Mouse (Mus musculus): ENCODE measurements around the gene Gpr65. TPM values are rescaled to one million over a fixed set of nuclear protein-coding genes. Genes with fewer than 3 reads are reported as not detected.

Gpr65 gene
- polyA plus RNA-seq, 1 experiment from 2014 or later, result 0.72 TPM

- under 1% methylated on average over 8 of the region's 8 CpGs for WGBS
- Histone ChIP-seq H3K9ac (peak overlapping the region; percentile 93), H3K4me3 (peak overlapping the region; percentile 86), H3K27ac (ENCODE audit: poor library complexity, severe bottlenecking) (peak overlapping the region; percentile 97), H3K27me3 (replicated peaks) (no peaks in the 10 kb centered on the region), H3K4me2 (peak overlapping the region; percentile 81), H3K36me3 (no peaks in the 10 kb centered on the region; the same call in 1 of the 2 replicates), H3K9me3 (replicated peaks) (no peaks in the 10 kb centered on the region), H3K4me1 (replicated peaks) (peaks cover 8% of the 10 kb centered on the region; the same call in 1 of the 2 replicates)
- no peak for ATAC-seq (ENCODE audit: insufficient number of reproducible peaks, low FRiP score)
These were observed 10.0 kb upstream of the Gpr65 start for GRCm38 (mm10) chr12:98258371-98258844.

- peak; percentile 91 for ATAC-seq (ENCODE audit: insufficient number of reproducible peaks, low FRiP score)
- Histone ChIP-seq H3K4me1 (replicated peaks) (peaks cover 9% of the 10 kb centered on the region), H3K27me3 (replicated peaks) (no peaks in the 10 kb centered on the region), H3K4me3 (peak within 1 kb of the TSS; percentile 86), H3K4me2 (peak within 1 kb of the TSS; percentile 81), H3K9me3 (replicated peaks) (no peaks in the 10 kb centered on the region), H3K36me3 (no peaks in the 10 kb centered on the region), H3K9ac (peak within 1 kb of the TSS; percentile 93), H3K27ac (ENCODE audit: poor library complexity, severe bottlenecking) (peak within 1 kb of the TSS; percentile 97)
- WGBS, result under 1% methylated on average over 73 of the region's 76 CpGs
These were observed 9.5 kb upstream of the Gpr65 start, which contains the start of gene Galc for GRCm38 (mm10) chr12:98258845-98259517. TSS of gene Galc (minus strand) at chr12:98259459.

- peak overlapping the region; percentile 97 for H3K27ac ChIP-seq (ENCODE audit: poor library complexity, severe bottlenecking)
These were observed 8.9 kb upstream of the Gpr65 start for GRCm38 (mm10) chr12:98259518-98259852.

GRCm38 (mm10) chr12:98265697-98266096 lies 2.7 kb upstream of the Gpr65 start:
- ATAC-seq (ENCODE audit: insufficient number of reproducible peaks, low FRiP score), result no peak
- Histone ChIP-seq H3K4me1 (replicated peaks) (peaks cover 6% of the 10 kb centered on the region), H3K4me3 (no peak overlapping the region), H3K27me3 (replicated peaks) (no peaks in the 10 kb centered on the region), H3K4me2 (no peak overlapping the region), H3K27ac (ENCODE audit: poor library complexity, severe bottlenecking) (no peak overlapping the region), H3K9me3 (replicated peaks) (no peaks in the 10 kb centered on the region), H3K36me3 (no peaks in the 10 kb centered on the region), H3K9ac (no peak overlapping the region)
- 84% methylated on average over 9 of the region's 9 CpGs for WGBS

More at GRCm38 (mm10) chr12:98259518-98259852, 8.9 kb upstream of the Gpr65 start:
- Histone ChIP-seq H3K9ac (peak overlapping the region; percentile 93), H3K4me1 (replicated peaks) (peaks cover 14% of the 10 kb centered on the region), H3K9me3 (replicated peaks) (no peaks in the 10 kb centered on the region), H3K4me2 (peak overlapping the region; percentile 81), H3K4me3 (peak overlapping the region; percentile 86), H3K36me3 (no peaks in the 10 kb centered on the region), H3K27me3 (replicated peaks) (no peaks in the 10 kb centered on the region)
- ATAC-seq (ENCODE audit: insufficient number of reproducible peaks, low FRiP score), result no peak
- WGBS, result 1% methylated on average over 12 of the region's 12 CpGs

- Histone ChIP-seq H3K9me3 (replicated peaks) (no peaks in the 10 kb centered on the region), H3K4me3 (no peak overlapping the region), H3K27ac (ENCODE audit: poor library complexity, severe bottlenecking) (no peak overlapping the region), H3K9ac (no peak overlapping the region), H3K4me2 (peak overlapping the region; percentile 43; the same call in 1 of the 2 replicates), H3K4me1 (replicated peaks) (no peaks in the 10 kb centered on the region), H3K27me3 (replicated peaks) (no peaks in the 10 kb centered on the region), H3K36me3 (no peaks in the 10 kb centered on the region)
- ATAC-seq (ENCODE audit: insufficient number of reproducible peaks, low FRiP score), result no peak
- 57% methylated on average over 17 of the region's 17 CpGs for WGBS
These were observed 1.6 kb downstream of the Gpr65 start for GRCm38 (mm10) chr12:98269791-98270745.

GRCm38 (mm10) chr12:98270810-98271566 lies 2.6 kb downstream of the Gpr65 start:
- Histone ChIP-seq H3K27me3 (replicated peaks) (no peaks in the 10 kb centered on the region), H3K9me3 (replicated peaks) (no peaks in the 10 kb centered on the region), H3K36me3 (no peaks in the 10 kb centered on the region), H3K27ac (ENCODE audit: poor library complexity, severe bottlenecking) (no peak overlapping the region), H3K4me3 (no peak overlapping the region), H3K4me1 (replicated peaks) (no peaks in the 10 kb centered on the region), H3K4me2 (no peak overlapping the region), H3K9ac (no peak overlapping the region)
- ATAC-seq (ENCODE audit: insufficient number of reproducible peaks, low FRiP score), result no peak
- 64% methylated on average over 12 of the region's 12 CpGs for WGBS

GRCm38 (mm10) chr12:98272433-98272832 lies 4.0 kb downstream of the Gpr65 start:
- H3K4me2 ChIP-seq, result no peak overlapping the region
- WGBS, result 43% methylated on average over 7 of the region's 7 CpGs
- ATAC-seq (ENCODE audit: insufficient number of reproducible peaks, low FRiP score), result no peak

GRCm38 (mm10) chr12:98280530-98280929 lies 12.1 kb downstream of the Gpr65 start:
- WGBS, result 26% methylated on average over 5 of the region's 5 CpGs
- H3K27me3 ChIP-seq (replicated peaks), result no peaks in the 10 kb centered on the region
- H3K36me3 ChIP-seq, result no peaks in the 10 kb centered on the region
- no peak overlapping the region for H3K9ac ChIP-seq
- H3K27ac ChIP-seq (ENCODE audit: poor library complexity, severe bottlenecking), result no peak overlapping the region
- no peak for ATAC-seq (ENCODE audit: insufficient number of reproducible peaks, low FRiP score)
- H3K4me1 ChIP-seq (replicated peaks), result peaks cover 8% of the 10 kb centered on the region
- H3K4me2 ChIP-seq, result no peak overlapping the region
- H3K9me3 ChIP-seq (replicated peaks), result no peaks in the 10 kb centered on the region
- H3K4me3 ChIP-seq, result no peak overlapping the region

More at GRCm38 (mm10) chr12:98272433-98272832, 4.0 kb downstream of the Gpr65 start:
- Histone ChIP-seq H3K4me1 (replicated peaks) (no peaks in the 10 kb centered on the region), H3K4me3 (no peak overlapping the region), H3K9ac (no peak overlapping the region), H3K27ac (ENCODE audit: poor library complexity, severe bottlenecking) (no peak overlapping the region), H3K27me3 (replicated peaks) (no peaks in the 10 kb centered on the region), H3K36me3 (no peaks in the 10 kb centered on the region), H3K9me3 (replicated peaks) (no peaks in the 10 kb centered on the region)

GRCm38 (mm10) chr12:98280996-98281395 lies 12.6 kb downstream of the Gpr65 start:
- no peak for ATAC-seq (ENCODE audit: insufficient number of reproducible peaks, low FRiP score)
- Histone ChIP-seq H3K27me3 (replicated peaks) (no peaks in the 10 kb centered on the region), H3K4me1 (replicated peaks) (peaks cover 8% of the 10 kb centered on the region), H3K4me2 (no peak overlapping the region), H3K4me3 (no peak overlapping the region), H3K27ac (ENCODE audit: poor library complexity, severe bottlenecking) (no peak overlapping the region), H3K36me3 (no peaks in the 10 kb centered on the region), H3K9me3 (replicated peaks) (no peaks in the 10 kb centered on the region), H3K9ac (no peak overlapping the region)
- 68% methylated on average over 8 of the region's 8 CpGs for WGBS

- Histone ChIP-seq H3K9me3 (replicated peaks) (no peaks in the 10 kb centered on the region), H3K27ac (ENCODE audit: poor library complexity, severe bottlenecking) (no peak overlapping the region; the same call in 1 of the 2 replicates), H3K27me3 (replicated peaks) (no peaks in the 10 kb centered on the region), H3K4me2 (peak overlapping the region; percentile 1; the same call in 1 of the 2 replicates), H3K4me1 (replicated peaks) (peaks cover 8% of the 10 kb centered on the region), H3K9ac (no peak overlapping the region), H3K36me3 (no peaks in the 10 kb centered on the region), H3K4me3 (no peak overlapping the region)
- no peak for ATAC-seq (ENCODE audit: insufficient number of reproducible peaks, low FRiP score)
- WGBS, result 64% methylated on average over 14 of the region's 14 CpGs
These were observed 14.5 kb downstream of the Gpr65 start for GRCm38 (mm10) chr12:98282776-98283486.
